Mouse (Mus musculus) stomach, postnatal 0 days (tissue): ENCODE measurements around the gene Dok7.

ENCODE experiments used
- CTCF ChIP-seq: IDR thresholded peaks from 2 replicates; pipeline ENCODE4 v1.5.1; 2016; ENCODE audit warnings: antibody characterized with exemption, low read depth, mild to moderate bottlenecking, moderate library complexity
- EP300 ChIP-seq: optimal IDR thresholded peaks from 2 replicates; pipeline ENCODE3; 2016; ENCODE audit warnings: antibody characterized with exemption

DNA sequence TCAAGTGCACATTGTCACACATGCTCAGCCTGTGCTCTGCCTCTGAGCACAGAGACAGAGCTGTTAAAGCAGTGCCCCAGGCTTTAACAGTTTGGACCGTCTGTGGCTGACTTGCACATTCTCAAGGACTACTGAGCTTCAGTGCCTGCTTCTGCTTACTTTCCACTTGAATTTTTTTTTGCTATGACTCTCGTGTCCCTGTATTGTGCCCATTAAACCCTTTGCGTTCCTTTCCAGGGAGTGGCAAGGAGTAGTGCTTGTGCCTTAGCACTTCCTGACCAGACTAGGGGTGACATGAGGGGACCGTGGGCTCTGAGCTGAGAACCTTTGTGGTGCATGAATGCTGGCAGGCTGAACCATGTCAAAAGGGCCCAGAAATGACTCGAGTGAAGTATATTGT, 79.3 kb downstream of the Dok7 start:
- TF ChIP-seq CTCF (no peak), EP300 (no peak)
